Mouse (Mus musculus): Measurements from ENCODE around the gene Jak3. TPM values are rescaled to one million over a fixed set of nuclear protein-coding genes. Genes with fewer than 3 reads are reported as not detected.
"Not testable (repeated sequence)": the region's sequence is repeated elsewhere in the genome, so short reads cannot be mapped to it uniquely, and the experiment has no call there.

Jak3 gene
- polyA plus RNA-seq, 1 experiment from 2014 or later = 5.2 TPM

- Histone ChIP-seq H3K9ac (ENCODE audit: low read depth, low read length) (no peak within 1 kb of the TSS), H3K27me3 (ENCODE audit: control insufficient read depth, insufficient read depth, low read length) (peaks cover 100% of the 10 kb centered on the region), H3K9me3 (ENCODE audit: control insufficient read depth, low read length) (no peaks in the 10 kb centered on the region; the same call in 1 of the 2 replicates), H3K4me3 (ENCODE audit: low read length) (peak within 1 kb of the TSS; percentile 12; the same call in 1 of the 2 replicates), H3K4me1 (ENCODE audit: control insufficient read depth, insufficient read depth, low read length) (0 out of 2 replicates have a peak, but pooled peaks cover 9% of the 10 kb centered on the region), H3K36me3 (ENCODE audit: control insufficient read depth, insufficient read depth, low read length) (no peaks in the 10 kb centered on the region), H3K27ac (ENCODE audit: low read depth, low read length) (no peak within 1 kb of the TSS), H3K4me2 (replicated peaks; ENCODE audit: low read depth, low read length) (no peak within 1 kb of the TSS)
- 4% methylated on average over 33 of the region's 33 CpGs for WGBS
- no peak for ATAC-seq (ENCODE audit: low FRiP score, low TSS enrichment)
Observed at GRCm38 (mm10) chr8:71689028-71689427, 12.9 kb downstream of the Jak3 start, which contains the start of gene Insl3. TSS of gene Insl3 (plus strand) at chr8:71689214.

DNA sequence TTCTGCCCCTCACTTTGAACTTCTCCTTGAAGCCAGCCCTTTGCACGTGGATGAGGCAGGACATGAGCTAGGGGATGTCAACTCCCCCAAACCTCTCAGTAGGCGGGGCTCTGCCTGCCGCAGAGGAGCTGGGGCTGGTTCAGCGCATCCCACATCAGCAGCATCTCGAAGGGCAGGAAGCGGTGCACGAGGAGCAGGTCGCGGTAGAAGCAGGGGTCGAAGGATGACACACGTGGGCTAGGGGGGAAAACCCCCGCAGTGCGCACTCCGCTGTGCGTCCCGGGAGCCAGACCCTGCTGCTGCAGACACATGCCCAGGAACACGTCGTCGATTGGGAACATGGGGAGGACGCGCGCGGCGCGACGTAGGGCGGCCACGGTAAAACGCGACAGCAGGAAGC lies 16.4 kb downstream of the Jak3 start:
- Histone ChIP-seq H3K4me3 (ENCODE audit: low read length) (peak overlapping the region; percentile 6; the same call in 1 of the 2 replicates), H3K9me3 (ENCODE audit: control insufficient read depth, low read length) (no peaks in the 10 kb centered on the region; the same call in 1 of the 2 replicates), H3K36me3 (ENCODE audit: control insufficient read depth, insufficient read depth, low read length) (no peaks in the 10 kb centered on the region), H3K4me1 (ENCODE audit: control insufficient read depth, insufficient read depth, low read length) (no peaks in the 10 kb centered on the region), H3K27me3 (ENCODE audit: control insufficient read depth, insufficient read depth, low read length) (peaks cover 81% of the 10 kb centered on the region), H3K27ac (ENCODE audit: low read depth, low read length) (no peak overlapping the region), H3K4me2 (replicated peaks; ENCODE audit: low read depth, low read length) (no peak overlapping the region), H3K9ac (ENCODE audit: low read depth, low read length) (no peak overlapping the region)
- 6% methylated on average over 30 of the region's 30 CpGs for WGBS
- no peak for ATAC-seq (ENCODE audit: low FRiP score, low TSS enrichment)

- Histone ChIP-seq H3K9me3 (ENCODE audit: control insufficient read depth, low read length) (no peaks in the 10 kb centered on the region; the same call in 1 of the 2 replicates), H3K4me1 (ENCODE audit: control insufficient read depth, insufficient read depth, low read length) (no peaks in the 10 kb centered on the region), H3K4me2 (replicated peaks; ENCODE audit: low read depth, low read length) (peak overlapping the region; percentile 2), H3K4me3 (ENCODE audit: low read length) (peak overlapping the region; percentile 22; the same call in 1 of the 2 replicates), H3K27ac (ENCODE audit: low read depth, low read length) (no peak overlapping the region), H3K36me3 (ENCODE audit: control insufficient read depth, insufficient read depth, low read length) (no peaks in the 10 kb centered on the region), H3K9ac (ENCODE audit: low read depth, low read length) (no peak overlapping the region), H3K27me3 (ENCODE audit: control insufficient read depth, insufficient read depth, low read length) (peaks cover 75% of the 10 kb centered on the region)
- 11% methylated on average over 68 of the region's 68 CpGs for WGBS
- ATAC-seq (ENCODE audit: low FRiP score, low TSS enrichment) = peak; percentile 37; the same call in 1 of the 2 replicates
Observed at GRCm38 (mm10) chr8:71693166-71694041, 17.3 kb downstream of the Jak3 start.

DNA sequence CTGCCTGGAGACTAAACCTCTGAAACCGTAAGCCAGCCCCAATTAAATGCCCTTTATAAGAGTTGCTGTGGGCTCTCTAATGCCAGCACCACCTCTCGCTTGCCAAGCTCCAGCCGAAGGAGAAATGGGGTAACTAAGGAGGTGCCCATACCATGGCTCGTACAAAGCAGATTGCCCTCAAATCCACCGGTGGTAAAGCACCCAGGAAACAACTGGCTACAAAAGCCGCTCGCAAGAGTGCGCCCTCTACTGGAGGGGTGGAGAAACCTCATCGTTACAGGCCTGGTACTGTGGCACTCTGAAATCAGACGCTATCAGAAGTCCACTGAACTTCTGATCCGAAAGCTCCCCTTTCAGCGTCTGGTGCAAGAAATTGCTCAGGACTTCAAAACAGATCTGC lies 19.4 kb downstream of the Jak3 start:
- 66% methylated on average over 12 of the region's 12 CpGs for WGBS
- H3K4me1 ChIP-seq (ENCODE audit: control insufficient read depth, insufficient read depth, low read length) = not testable (repeated sequence)
- H3K27me3 ChIP-seq (ENCODE audit: control insufficient read depth, insufficient read depth, low read length) = peaks cover 69% of the 10 kb centered on the region

GRCm38 (mm10) chr8:71700493-71701269 lies 24.6 kb downstream of the Jak3 start:
- Histone ChIP-seq H3K9me3 (ENCODE audit: control insufficient read depth, low read length) (no peaks in the 10 kb centered on the region), H3K27ac (ENCODE audit: low read depth, low read length) (no peak overlapping the region), H3K4me3 (ENCODE audit: low read length) (peak overlapping the region; percentile 26), H3K27me3 (ENCODE audit: control insufficient read depth, insufficient read depth, low read length) (peaks cover 50% of the 10 kb centered on the region), H3K9ac (ENCODE audit: low read depth, low read length) (0 out of 2 replicates have a peak overlapping the region, but pooled peaks have one; percentile 37), H3K4me2 (replicated peaks; ENCODE audit: low read depth, low read length) (peak overlapping the region; percentile 34; the same call in 1 of the 2 replicates), H3K4me1 (ENCODE audit: control insufficient read depth, insufficient read depth, low read length) (peaks cover 4% of the 10 kb centered on the region), H3K36me3 (ENCODE audit: control insufficient read depth, insufficient read depth, low read length) (no peaks in the 10 kb centered on the region)
- 0 out of 2 replicates have a peak, but pooled peaks have one; percentile 21 for ATAC-seq (ENCODE audit: low FRiP score, low TSS enrichment)
- 3% methylated on average over 29 of the region's 29 CpGs for WGBS

More for the DNA sequence above, 19.4 kb downstream of the Jak3 start:
- H3K4me3 ChIP-seq (ENCODE audit: low read length); H3K9me3 ChIP-seq (ENCODE audit: control insufficient read depth, low read length); ATAC-seq (ENCODE audit: low FRiP score, low TSS enrichment); H3K27ac ChIP-seq (ENCODE audit: low read depth, low read length); H3K36me3 ChIP-seq (ENCODE audit: control insufficient read depth, insufficient read depth, low read length); H3K4me2 ChIP-seq (replicated peaks; ENCODE audit: low read depth, low read length); H3K9ac ChIP-seq (ENCODE audit: low read depth, low read length): not testable (repeated sequence)

DNA sequence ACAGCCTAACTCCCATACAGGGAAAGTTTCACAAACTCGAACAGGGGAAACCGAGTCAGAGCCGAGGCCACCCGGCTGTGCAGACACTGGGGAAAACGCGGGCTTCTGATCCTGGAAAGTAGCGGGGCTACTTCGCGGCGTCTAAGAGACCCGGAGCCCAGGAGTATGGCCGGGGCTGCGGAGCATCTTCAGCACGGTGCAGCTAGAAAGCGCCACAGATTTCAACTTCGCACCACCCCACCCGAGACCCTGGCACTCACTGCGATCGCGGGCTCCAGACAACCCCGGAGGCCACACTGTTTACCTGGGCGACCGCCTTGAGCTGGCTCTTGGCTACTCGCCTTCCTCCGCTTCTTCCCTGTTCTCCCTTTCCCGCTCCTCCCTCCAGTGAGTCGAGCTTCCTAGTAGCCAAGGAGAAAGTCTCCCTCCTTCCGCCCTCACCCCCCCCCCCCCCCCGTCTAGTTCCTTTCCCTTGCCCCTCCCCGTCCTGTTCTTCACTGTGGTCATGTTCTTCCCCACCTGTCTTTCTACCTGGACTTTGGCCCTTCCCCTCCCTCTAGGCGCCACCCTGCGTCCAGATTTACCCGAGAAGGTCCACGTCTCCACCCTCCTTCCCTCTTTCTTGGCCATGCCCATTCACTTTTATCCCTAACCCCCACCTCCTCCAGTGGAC lies 25.5 kb downstream of the Jak3 start, which contains the start of gene B3gnt3:
Gene B3gnt3 (minus strand): TSS at position 376 of the 673 bp plus-strand sequence.
- H3K4me2 ChIP-seq (replicated peaks; ENCODE audit: low read depth, low read length) = peak within 1 kb of the TSS; percentile 34; the same call in 1 of the 2 replicates
- H3K4me3 ChIP-seq (ENCODE audit: low read length) = peak within 1 kb of the TSS; percentile 26
- 19% methylated on average over 32 of the region's 34 CpGs for WGBS
- no peak within 1 kb of the TSS for H3K27ac ChIP-seq (ENCODE audit: low read depth, low read length)
- no peaks in the 10 kb centered on the region for H3K9me3 ChIP-seq (ENCODE audit: control insufficient read depth, low read length)
- H3K27me3 ChIP-seq (ENCODE audit: control insufficient read depth, insufficient read depth, low read length) = peaks cover 50% of the 10 kb centered on the region
- no peak for ATAC-seq (ENCODE audit: low FRiP score, low TSS enrichment)
- peaks cover 4% of the 10 kb centered on the region for H3K4me1 ChIP-seq (ENCODE audit: control insufficient read depth, insufficient read depth, low read length)
- H3K36me3 ChIP-seq (ENCODE audit: control insufficient read depth, insufficient read depth, low read length) = no peaks in the 10 kb centered on the region
- H3K9ac ChIP-seq (ENCODE audit: low read depth, low read length) = 0 out of 2 replicates have a peak within 1 kb of the TSS, but pooled peaks have one; percentile 37

DNA sequence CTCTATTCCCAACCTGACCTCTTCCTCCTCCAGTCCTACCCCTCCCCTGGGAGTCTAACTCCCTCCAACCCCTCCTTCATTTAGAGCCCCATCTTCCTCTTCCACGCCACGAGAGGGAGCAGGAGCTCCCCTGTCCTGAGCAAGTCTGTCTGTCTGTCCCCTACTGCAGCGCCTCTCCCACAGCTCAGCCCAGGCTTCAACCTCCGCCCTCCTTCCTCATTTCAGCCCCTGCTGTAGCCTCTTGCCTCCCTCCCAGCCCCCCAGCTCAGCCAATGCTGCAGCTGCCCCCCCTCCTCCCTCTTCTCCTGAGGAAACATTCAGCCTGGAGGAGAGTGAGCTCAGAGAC lies 26.0 kb downstream of the Jak3 start:
- H3K9me3 ChIP-seq (ENCODE audit: control insufficient read depth, low read length) = no peaks in the 10 kb centered on the region
- H3K4me1 ChIP-seq (ENCODE audit: control insufficient read depth, insufficient read depth, low read length) = peaks cover 4% of the 10 kb centered on the region
- no peak overlapping the region for H3K4me2 ChIP-seq (replicated peaks; ENCODE audit: low read depth, low read length)
- no peak overlapping the region for H3K27ac ChIP-seq (ENCODE audit: low read depth, low read length)
- no peak overlapping the region for H3K4me3 ChIP-seq (ENCODE audit: low read length)
- peaks cover 53% of the 10 kb centered on the region for H3K27me3 ChIP-seq (ENCODE audit: control insufficient read depth, insufficient read depth, low read length)
- H3K36me3 ChIP-seq (ENCODE audit: control insufficient read depth, insufficient read depth, low read length) = no peaks in the 10 kb centered on the region
- no peak overlapping the region for H3K9ac ChIP-seq (ENCODE audit: low read depth, low read length)
- no peak for ATAC-seq (ENCODE audit: low FRiP score, low TSS enrichment)
- WGBS = 22% methylated on average over 4 of the region's 4 CpGs

- H3K4me3 ChIP-seq (ENCODE audit: low read length) = no peak overlapping the region
- H3K36me3 ChIP-seq (ENCODE audit: control insufficient read depth, insufficient read depth, low read length) = no peaks in the 10 kb centered on the region
- H3K9me3 ChIP-seq (ENCODE audit: control insufficient read depth, low read length) = no peaks in the 10 kb centered on the region
- H3K4me2 ChIP-seq (replicated peaks; ENCODE audit: low read depth, low read length) = no peak overlapping the region
- H3K27me3 ChIP-seq (ENCODE audit: control insufficient read depth, insufficient read depth, low read length) = peaks cover 55% of the 10 kb centered on the region
- no peak overlapping the region for H3K9ac ChIP-seq (ENCODE audit: low read depth, low read length)
- WGBS = 68% methylated on average over 3 of the region's 3 CpGs
- H3K4me1 ChIP-seq (ENCODE audit: control insufficient read depth, insufficient read depth, low read length) = peaks cover 4% of the 10 kb centered on the region
- H3K27ac ChIP-seq (ENCODE audit: low read depth, low read length) = no peak overlapping the region
- no peak for ATAC-seq (ENCODE audit: low FRiP score, low TSS enrichment)
Observed at GRCm38 (mm10) chr8:71702923-71703322, 26.8 kb downstream of the Jak3 start.

Data from kidney, embryonic 14.5 days (tissue).